Mouse (Mus musculus) thymus, adult 2 months (tissue): ENCODE data around the gene Dlg1.

Experiments used
- CTCF ChIP-seq: fragments of 200-500 bp; IDR thresholded peaks from 2 replicates; pipeline ENCODE4 v1.5.1; 2012; ENCODE audit warnings: mild to moderate bottlenecking, control low read depth, low read length, moderate library complexity, borderline replicate concordance; ENCODE audit not compliant: control insufficient read depth, poor library complexity, insufficient read depth; ENCODE audit errors: extremely low read depth
- POLR2A ChIP-seq: fragments of 200-500 bp; IDR thresholded peaks from 2 replicates; pipeline ENCODE4 v1.6.1; 2012; ENCODE audit warnings: mild to moderate bottlenecking, low read length, control low read depth, moderate library complexity; ENCODE audit not compliant: control insufficient read depth, poor library complexity, insufficient read depth; ENCODE audit errors: extremely low read depth

GRCm38 (mm10) chr16:31910281-31910847 is 247.1 kb downstream of the Dlg1 start:
- no peak for TF ChIP-seq CTCF
- TF ChIP-seq POLR2A, result no peak
